Mouse (Mus musculus) cerebellum, postnatal 36 days (tissue): ENCODE measurements around the gene Ajuba.

ENCODE experiments used
- DNase-seq, 2 experiments: peaks; one replicate each; pipeline ENCODE4 v3.0.0; 2021 to 2022; ENCODE audit warnings: mixed read lengths in 2 of 2

Gene Ajuba

GRCm38 (mm10) chr14:54538580-54538979, 38.8 kb downstream of the Ajuba start:
- no peak for DNase-seq

GRCm38 (mm10) chr14:54528446-54529111, 48.8 kb downstream of the Ajuba start:
- DNase-seq: peak; percentile 86 to 92

- DNase-seq: no peak
Observed at GRCm38 (mm10) chr14:54528007-54528393, 49.4 kb downstream of the Ajuba start.

- DNase-seq: peak; percentile 59 to 72
Observed at GRCm38 (mm10) chr14:54527227-54528006, 49.9 kb downstream of the Ajuba start.

- no peak for DNase-seq
Observed at GRCm38 (mm10) chr14:54523600-54523999, 53.8 kb downstream of the Ajuba start.
